Mouse (Mus musculus) gastrocnemius, adult 18-20 months (tissue): ENCODE results near the gene Krt82. TPM values are rescaled to one million over a fixed set of nuclear protein-coding genes. Genes with fewer than 3 reads are reported as not detected.
"Not testable (repeated sequence)": the region's sequence is repeated elsewhere in the genome, so short reads cannot be mapped to it uniquely, and the experiment has no call there.

Experiments used
- DNase-seq: peaks from one replicate; pipeline ENCODE4 v3.0.0; 2021; ENCODE audit warnings: low spot score
- microRNA-seq: library from miRNA; unstranded; fragments of <30 nt; microRNA quantifications from one replicate; pipeline ENCODE4 v1.2.0, GENCODE M21; 2021
- total RNA-seq, 2 experiments: library from RNA; stranded (reverse); gene quantifications; 2 replicates each; pipeline ENCODE4 v1.2.3; 2021

The Krt82 gene
- total RNA-seq, 2 experiments from 2014 or later, result not detected

DNA sequence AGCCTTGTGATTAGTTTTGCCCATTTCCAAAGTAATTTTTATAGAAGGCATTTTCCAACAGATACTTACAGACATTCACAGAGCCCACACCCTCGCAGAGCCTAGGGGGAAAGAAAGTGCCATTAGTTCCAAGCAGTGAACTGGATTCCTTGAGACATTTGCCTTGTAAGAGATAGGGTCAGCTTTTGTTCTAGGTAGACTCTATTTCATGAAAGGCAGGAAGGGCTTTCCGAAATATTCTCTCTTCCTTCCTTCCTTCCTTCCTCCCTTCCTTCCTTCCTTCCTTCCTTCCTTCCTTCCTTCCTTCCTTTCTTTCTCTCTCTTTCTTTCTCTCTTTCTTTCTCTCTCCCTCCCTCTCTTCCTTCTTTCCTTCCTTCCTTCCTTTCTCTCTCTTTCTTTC, 33.3 kb downstream of the Krt82 start, which contains the start of gene Gm49425:
TSS of gene Gm49425 (minus strand) at position 101 of the 400 bp plus-strand sequence.
- DNase-seq, result not testable (repeated sequence)

DNA sequence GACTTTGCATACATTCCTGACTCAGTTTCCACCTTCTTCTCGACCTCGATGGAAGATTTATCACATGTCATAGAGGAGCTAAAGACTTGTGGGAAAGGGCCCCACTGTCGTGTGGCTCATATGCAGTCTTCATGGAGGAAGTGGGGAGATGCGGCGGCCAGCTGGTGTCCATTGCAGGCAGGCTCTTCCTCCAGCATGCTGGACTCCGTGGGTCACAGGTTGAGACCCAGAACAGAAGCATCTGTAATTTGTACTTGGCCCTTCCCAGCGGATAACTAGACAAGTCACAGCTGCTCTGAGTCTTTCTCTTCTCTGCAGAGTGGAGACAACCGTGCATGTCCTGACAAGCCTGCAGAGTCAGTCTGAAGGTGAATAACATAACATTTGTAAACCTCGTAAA, 42.2 kb downstream of the Krt82 start:
- DNase-seq, result no peak

DNA sequence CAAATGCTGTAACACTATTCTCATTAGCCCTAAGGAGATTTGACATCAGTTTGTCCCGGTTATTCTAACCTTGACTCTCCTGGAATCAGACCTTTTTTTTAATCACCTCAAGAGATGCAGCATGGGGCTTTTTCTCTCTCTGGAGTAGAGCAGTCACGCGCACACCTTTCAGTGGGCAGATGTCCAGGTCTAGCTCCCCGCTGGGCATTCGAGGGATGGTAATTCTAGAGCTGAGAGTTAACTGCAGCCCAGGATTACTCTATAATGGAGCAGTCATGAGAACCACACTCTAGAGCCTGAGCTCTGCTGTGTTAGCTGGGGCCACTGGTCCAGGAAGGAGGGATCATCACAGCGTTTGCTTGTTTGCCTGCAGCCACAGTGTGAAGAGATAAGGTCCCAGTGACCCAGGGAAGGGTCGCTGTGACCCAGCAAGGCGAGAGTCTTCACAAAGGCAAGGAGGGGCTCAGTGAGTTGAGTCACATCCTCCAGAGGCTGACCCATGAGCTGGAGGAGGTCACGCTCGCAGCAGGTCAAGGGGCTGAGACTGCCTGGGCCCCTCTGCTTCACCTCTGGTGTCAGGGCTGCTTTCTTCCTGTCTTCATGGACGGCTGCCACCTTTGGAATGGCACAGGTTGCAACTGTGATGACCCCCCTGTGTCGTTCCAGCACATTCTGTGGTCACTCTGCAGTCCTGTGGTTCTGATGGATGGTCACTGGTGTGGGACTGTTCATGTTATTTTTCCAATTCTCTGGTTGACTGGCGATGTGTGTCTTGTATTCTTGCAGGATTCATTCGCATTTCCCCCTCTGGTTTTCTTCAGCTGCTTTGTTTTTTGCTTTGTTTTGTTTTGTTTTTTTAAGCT, 43.3 kb downstream of the Krt82 start:
- no peak for DNase-seq

DNA sequence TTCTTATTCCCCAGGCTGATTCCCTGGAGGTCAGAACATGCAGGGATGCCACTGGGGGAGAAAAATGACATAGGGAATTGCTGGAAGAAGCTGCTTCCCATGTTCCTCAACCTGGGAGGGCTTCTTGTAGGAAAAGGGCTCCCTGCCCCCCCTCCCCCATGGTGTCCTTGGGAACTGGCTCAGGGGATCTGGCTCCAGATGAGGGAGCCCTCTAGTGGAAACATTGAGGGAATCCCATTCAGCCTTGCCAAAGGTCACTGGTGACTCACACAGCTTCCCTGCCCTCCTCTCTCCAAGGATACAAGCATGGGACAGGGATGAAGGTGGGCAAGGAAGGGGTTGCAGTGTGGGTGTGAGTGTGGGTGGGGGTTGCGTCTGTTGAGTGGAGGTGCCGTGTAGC, 53.3 kb downstream of the Krt82 start:
- DNase-seq, result peak; percentile 36

DNA sequence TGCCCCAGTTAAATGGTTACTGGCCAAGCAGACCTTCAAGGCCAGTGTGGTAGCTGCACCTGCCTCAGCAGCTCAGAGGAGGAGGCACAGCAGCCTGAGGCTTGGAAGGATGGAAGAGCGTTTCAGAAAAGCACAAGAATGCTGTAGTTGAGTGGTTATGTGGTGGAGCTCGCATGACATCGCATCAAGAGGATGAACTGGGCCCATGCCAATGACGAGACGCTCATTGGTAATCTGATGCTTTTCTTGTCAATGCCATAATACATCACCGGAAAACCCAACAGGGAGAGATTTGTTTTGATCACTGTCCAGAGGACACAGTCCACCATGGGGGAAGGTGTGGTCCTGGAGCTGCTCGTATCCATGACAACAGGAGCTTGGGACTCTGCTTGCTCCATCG, 55.2 kb downstream of the Krt82 start:
- DNase-seq, result no peak

DNA sequence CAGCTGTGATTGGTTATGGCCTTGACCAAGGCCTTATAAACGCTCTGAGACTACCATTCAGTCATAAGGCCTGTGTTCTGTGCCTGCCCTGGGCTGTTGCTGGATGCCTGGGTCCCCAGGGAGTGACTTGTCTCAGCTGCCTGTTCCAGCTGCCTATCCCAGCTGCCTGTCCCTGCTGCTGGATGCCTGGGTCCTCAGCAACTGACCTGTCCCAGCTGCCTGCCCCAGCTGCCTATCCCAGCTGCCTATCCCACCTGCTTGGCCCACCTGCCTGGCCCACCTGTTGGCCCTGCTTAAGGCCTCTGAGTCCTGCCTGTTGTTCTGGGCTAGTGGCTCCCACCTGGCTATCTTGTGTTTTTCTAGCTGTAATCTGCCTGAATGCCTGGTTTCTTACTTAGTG, 56.3 kb downstream of the Krt82 start:
- DNase-seq, result no peak

DNA sequence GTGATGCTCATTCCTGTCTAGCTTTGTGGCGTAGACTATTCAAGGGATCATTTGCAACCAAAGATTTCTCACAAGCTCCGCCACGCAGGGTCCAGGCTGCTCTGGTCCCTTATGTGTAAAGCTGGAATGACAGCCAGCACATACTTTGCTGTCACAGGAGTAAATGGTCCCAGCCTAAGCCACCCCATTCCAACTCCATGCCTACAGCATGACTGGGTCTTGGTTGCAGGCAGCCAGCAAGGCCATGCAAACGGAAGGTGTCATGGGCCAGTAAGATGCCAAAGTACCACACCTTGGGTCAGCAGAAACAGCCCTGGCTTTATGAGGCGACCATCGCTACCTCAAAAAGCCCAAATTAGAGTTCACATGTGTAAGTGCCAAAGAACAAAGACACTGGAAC, 56.8 kb downstream of the Krt82 start:
- no peak for DNase-seq

DNA sequence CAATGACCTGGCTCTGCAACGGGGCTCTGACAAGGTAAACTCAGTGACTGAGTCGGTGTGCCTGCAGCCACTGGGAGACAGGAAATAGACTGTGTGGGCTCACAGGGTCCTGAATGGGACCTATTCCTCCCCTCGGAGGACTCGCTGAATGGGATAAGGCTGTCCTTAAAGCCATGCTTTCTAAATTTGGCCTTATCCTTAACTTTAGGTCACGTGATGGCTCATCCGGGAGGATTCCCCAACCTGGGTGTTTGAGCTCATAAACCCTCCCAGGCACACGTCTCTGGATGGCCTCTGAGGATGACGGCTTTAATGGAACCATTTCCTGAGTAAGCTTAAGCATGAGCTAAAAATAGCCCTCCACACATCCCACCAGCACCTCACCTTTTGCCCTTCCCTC, 57.7 kb downstream of the Krt82 start:
- DNase-seq, result no peak

DNA sequence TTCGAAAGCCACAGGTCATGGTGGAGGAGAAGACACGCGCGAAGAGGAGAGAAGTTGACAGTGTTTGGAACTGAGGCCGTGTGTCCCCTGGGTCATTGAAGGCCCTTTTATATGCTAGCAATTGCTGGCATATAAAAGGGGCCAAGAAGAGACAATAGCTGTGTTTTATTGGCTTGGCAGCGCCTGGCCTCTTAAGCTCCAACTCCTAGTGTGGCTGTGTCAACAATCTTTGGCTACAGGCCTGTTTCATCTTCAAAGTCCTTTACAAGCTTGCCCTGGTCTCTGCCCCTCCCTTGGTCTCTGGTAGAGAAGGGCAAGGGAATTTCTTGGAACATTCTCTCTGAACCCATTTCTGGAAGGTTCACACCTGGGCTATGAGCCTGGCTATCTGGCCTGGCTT, 59.0 kb downstream of the Krt82 start, which contains the start of gene Krt83:
TSS of gene Krt83 (minus strand) at position 82 of the 400 bp plus-strand sequence.
- no peak for DNase-seq

Small RNA genes within 50 kb of the gene (microRNA-seq; reads per million reads assigned to microRNA genes)
- gene Gm44393 (not detected), gene Gm44460 (not detected)

Other genes with a start within 250 kb of the Krt82 start
- gene Krt80, start 180.5 kb downstream of the Krt82 start, total RNA-seq, result 1 to 10 TPM; 1.4 to 3.8 TPM
- under 1 TPM in 1 of 2 experiments, not detected in 1; 0.14 TPM for gene Krt7, start 139.6 kb downstream of the Krt82 start, total RNA-seq
- gene Krt87, start 111.9 kb downstream of the Krt82 start, total RNA-seq, result not detected
- gene Krt88, start 102.9 kb downstream of the Krt82 start, total RNA-seq, result not detected
- gene Krt81, start 86.9 kb downstream of the Krt82 start, total RNA-seq, result not detected
- not detected for gene Krt86, start 77.2 kb downstream of the Krt82 start, total RNA-seq
- gene Krt83, start 59.2 kb downstream of the Krt82 start, total RNA-seq, result not detected
- gene Gm49425, start 33.4 kb downstream of the Krt82 start, total RNA-seq, result not detected
- gene Krt84, start 17.8 kb downstream of the Krt82 start, total RNA-seq, result not detected
- gene Krt90, start 12.3 kb upstream of the Krt82 start, total RNA-seq, result not detected
- gene Krt75, start 23.2 kb upstream of the Krt82 start, total RNA-seq, result not detected
- not detected for gene Gm5414, start 77.5 kb upstream of the Krt82 start, total RNA-seq
- not detected for gene Gm5478, start 96.7 kb upstream of the Krt82 start, total RNA-seq
- not detected for gene Krt6b, start 129.6 kb upstream of the Krt82 start, total RNA-seq
- not detected for gene Krt6a, start 143.6 kb upstream of the Krt82 start, total RNA-seq
- gene Krt5, start 162.2 kb upstream of the Krt82 start, total RNA-seq, result under 1 TPM in 1 of 2 experiments, not detected in 1; 0.09 TPM
- under 1 TPM in 1 of 2 experiments, not detected in 1; 0.14 TPM for gene Krt71, start 192.4 kb upstream of the Krt82 start, total RNA-seq
- gene Krt72, start 235.8 kb upstream of the Krt82 start, total RNA-seq, result not detected